Mouse (Mus musculus): Measurements from ENCODE around the gene Mink1. TPM values are rescaled to one million over a fixed set of nuclear protein-coding genes. Genes with fewer than 3 reads are reported as not detected.

The Mink1 gene
- polyA plus RNA-seq, 1 experiment from 2014 or later = 12.7 TPM

GRCm38 (mm10) chr11:70635601-70636000, 72.9 kb downstream of the Mink1 start:
- no peak overlapping the region for H3K9ac ChIP-seq (ENCODE audit: low read length)
- H3K27me3 ChIP-seq (ENCODE audit: control insufficient read depth, insufficient read depth, low read length) = no peaks in the 10 kb centered on the region
- no peak overlapping the region for H3K4me2 ChIP-seq (ENCODE audit: low read length)
- no peaks in the 10 kb centered on the region for H3K9me3 ChIP-seq (ENCODE audit: control insufficient read depth, low read length)
- no peaks in the 10 kb centered on the region for H3K36me3 ChIP-seq (ENCODE audit: control insufficient read depth, insufficient read depth, low read length)
- H3K27ac ChIP-seq (replicated peaks in 1 of 2; ENCODE audit: control insufficient read depth in 1 of 2, insufficient read depth in 1 of 2, low read depth in 2 of 2, low read length in 2 of 2) = no peak overlapping the region
- 78% methylated on average over 4 of the region's 4 CpGs for WGBS
- H3K4me1 ChIP-seq (ENCODE audit: control insufficient read depth in 2 of 2, insufficient read depth in 2 of 2, low read length in 2 of 2) = peaks cover 10 to 11% of the 10 kb centered on the region in 2 experiments
- no peak overlapping the region for H3K4me3 ChIP-seq (ENCODE audit: control insufficient read depth in 1 of 2, insufficient read depth in 1 of 2, low read depth in 1 of 2, low read length in 2 of 2)
- no peak for ATAC-seq (ENCODE audit: insufficient number of reproducible peaks, insufficient read depth, low FRiP score, low read depth)

GRCm38 (mm10) chr11:70637764-70638163, 75.1 kb downstream of the Mink1 start:
- Histone ChIP-seq H3K9ac (ENCODE audit: low read length) (no peak overlapping the region), H3K4me1 (ENCODE audit: control insufficient read depth in 2 of 2, insufficient read depth in 2 of 2, low read length in 2 of 2) (peaks cover 10 to 11% of the 10 kb centered on the region in 2 experiments), H3K9me3 (ENCODE audit: control insufficient read depth, low read length) (no peaks in the 10 kb centered on the region), H3K4me2 (ENCODE audit: low read length) (no peak overlapping the region), H3K27ac (replicated peaks in 1 of 2; ENCODE audit: control insufficient read depth in 1 of 2, insufficient read depth in 1 of 2, low read depth in 2 of 2, low read length in 2 of 2) (peak overlapping the region in 1 of 2 experiments; percentile 68; a peak in 1 of 4 replicates), H3K36me3 (ENCODE audit: control insufficient read depth, insufficient read depth, low read length) (peaks cover 4% of the 10 kb centered on the region), H3K4me3 (ENCODE audit: control insufficient read depth in 1 of 2, insufficient read depth in 1 of 2, low read depth in 1 of 2, low read length in 2 of 2) (no peak overlapping the region), H3K27me3 (ENCODE audit: control insufficient read depth, insufficient read depth, low read length) (no peaks in the 10 kb centered on the region)
- no peak for ATAC-seq (ENCODE audit: insufficient number of reproducible peaks, insufficient read depth, low FRiP score, low read depth)
- 94% methylated on average over 1 of the region's 1 CpGs for WGBS

- Histone ChIP-seq H3K27ac (replicated peaks in 1 of 2; ENCODE audit: control insufficient read depth in 1 of 2, insufficient read depth in 1 of 2, low read depth in 2 of 2, low read length in 2 of 2) (peak overlapping the region; percentile 57 to 68), H3K9me3 (ENCODE audit: control insufficient read depth, low read length) (no peaks in the 10 kb centered on the region), H3K36me3 (ENCODE audit: control insufficient read depth, insufficient read depth, low read length) (peaks cover 9% of the 10 kb centered on the region), H3K4me3 (ENCODE audit: control insufficient read depth in 1 of 2, insufficient read depth in 1 of 2, low read depth in 1 of 2, low read length in 2 of 2) (no peak overlapping the region), H3K4me1 (ENCODE audit: control insufficient read depth in 2 of 2, insufficient read depth in 2 of 2, low read length in 2 of 2) (peaks cover 10 to 11% of the 10 kb centered on the region in 2 experiments), H3K27me3 (ENCODE audit: control insufficient read depth, insufficient read depth, low read length) (no peaks in the 10 kb centered on the region), H3K9ac (ENCODE audit: low read length) (no peak overlapping the region; the same call in 1 of the 2 replicates), H3K4me2 (ENCODE audit: low read length) (no peak overlapping the region)
- WGBS = 56% methylated on average over 1 of the region's 1 CpGs
- ATAC-seq (ENCODE audit: insufficient number of reproducible peaks, insufficient read depth, low FRiP score, low read depth) = no peak
These were observed 75.6 kb downstream of the Mink1 start for GRCm38 (mm10) chr11:70638293-70638692.

- Histone ChIP-seq H3K27me3 (ENCODE audit: control insufficient read depth, insufficient read depth, low read length) (no peaks in the 10 kb centered on the region), H3K36me3 (ENCODE audit: control insufficient read depth, insufficient read depth, low read length) (peaks cover 14% of the 10 kb centered on the region), H3K9me3 (ENCODE audit: control insufficient read depth, low read length) (no peaks in the 10 kb centered on the region), H3K4me1 (ENCODE audit: control insufficient read depth in 2 of 2, insufficient read depth in 2 of 2, low read length in 2 of 2) (peaks cover 10 to 11% of the 10 kb centered on the region in 2 experiments), H3K9ac (ENCODE audit: low read length) (no peak within 1 kb of the TSS; the same call in 1 of the 2 replicates), H3K4me3 (ENCODE audit: control insufficient read depth in 1 of 2, insufficient read depth in 1 of 2, low read depth in 1 of 2, low read length in 2 of 2) (no peak within 1 kb of the TSS), H3K4me2 (ENCODE audit: low read length) (no peak within 1 kb of the TSS), H3K27ac (replicated peaks in 1 of 2; ENCODE audit: control insufficient read depth in 1 of 2, insufficient read depth in 1 of 2, low read depth in 2 of 2, low read length in 2 of 2) (peak within 1 kb of the TSS; percentile 68 to 77)
- 0% methylated on average over 5 of the region's 5 CpGs for WGBS
- no peak for ATAC-seq (ENCODE audit: insufficient number of reproducible peaks, insufficient read depth, low FRiP score, low read depth)
These were observed 76.1 kb downstream of the Mink1 start, which contains the start of gene Gp1ba for GRCm38 (mm10) chr11:70638714-70639278. TSS of gene Gp1ba (plus strand) at chr11:70639122.

GRCm38 (mm10) chr11:70639976-70640375, 77.3 kb downstream of the Mink1 start:
- Histone ChIP-seq H3K9ac (ENCODE audit: low read length) (no peak overlapping the region), H3K4me2 (ENCODE audit: low read length) (no peak overlapping the region), H3K9me3 (ENCODE audit: control insufficient read depth, low read length) (no peaks in the 10 kb centered on the region), H3K27me3 (ENCODE audit: control insufficient read depth, insufficient read depth, low read length) (no peaks in the 10 kb centered on the region), H3K4me1 (ENCODE audit: control insufficient read depth in 2 of 2, insufficient read depth in 2 of 2, low read length in 2 of 2) (peaks cover 10 to 11% of the 10 kb centered on the region in 2 experiments), H3K27ac (replicated peaks in 1 of 2; ENCODE audit: control insufficient read depth in 1 of 2, insufficient read depth in 1 of 2, low read depth in 2 of 2, low read length in 2 of 2) (no peak overlapping the region), H3K36me3 (ENCODE audit: control insufficient read depth, insufficient read depth, low read length) (peaks cover 26% of the 10 kb centered on the region), H3K4me3 (ENCODE audit: control insufficient read depth in 1 of 2, insufficient read depth in 1 of 2, low read depth in 1 of 2, low read length in 2 of 2) (no peak overlapping the region)
- no peak for ATAC-seq (ENCODE audit: insufficient number of reproducible peaks, insufficient read depth, low FRiP score, low read depth)
- WGBS = 79% methylated on average over 8 of the region's 8 CpGs

GRCm38 (mm10) chr11:70641241-70641640, 78.6 kb downstream of the Mink1 start:
- no peak for ATAC-seq (ENCODE audit: insufficient number of reproducible peaks, insufficient read depth, low FRiP score, low read depth)
- 78% methylated on average over 7 of the region's 7 CpGs for WGBS
- Histone ChIP-seq H3K27ac (replicated peaks in 1 of 2; ENCODE audit: control insufficient read depth in 1 of 2, insufficient read depth in 1 of 2, low read depth in 2 of 2, low read length in 2 of 2) (no peak overlapping the region), H3K4me2 (ENCODE audit: low read length) (no peak overlapping the region), H3K4me3 (ENCODE audit: control insufficient read depth in 1 of 2, insufficient read depth in 1 of 2, low read depth in 1 of 2, low read length in 2 of 2) (no peak overlapping the region), H3K27me3 (ENCODE audit: control insufficient read depth, insufficient read depth, low read length) (no peaks in the 10 kb centered on the region), H3K36me3 (ENCODE audit: control insufficient read depth, insufficient read depth, low read length) (peaks cover 35% of the 10 kb centered on the region), H3K9me3 (ENCODE audit: control insufficient read depth, low read length) (no peaks in the 10 kb centered on the region), H3K9ac (ENCODE audit: low read length) (no peak overlapping the region), H3K4me1 (ENCODE audit: control insufficient read depth in 2 of 2, insufficient read depth in 2 of 2, low read length in 2 of 2) (peaks cover 22% of the 10 kb centered on the region in 2 experiments)

GRCm38 (mm10) chr11:70643051-70643450, 80.4 kb downstream of the Mink1 start:
- Histone ChIP-seq H3K4me1 (ENCODE audit: control insufficient read depth in 2 of 2, insufficient read depth in 2 of 2, low read length in 2 of 2) (peaks cover 22 to 25% of the 10 kb centered on the region in 2 experiments), H3K9ac (ENCODE audit: low read length) (no peak overlapping the region), H3K9me3 (ENCODE audit: control insufficient read depth, low read length) (no peaks in the 10 kb centered on the region), H3K27me3 (ENCODE audit: control insufficient read depth, insufficient read depth, low read length) (no peaks in the 10 kb centered on the region), H3K36me3 (ENCODE audit: control insufficient read depth, insufficient read depth, low read length) (peaks cover 35% of the 10 kb centered on the region), H3K4me2 (ENCODE audit: low read length) (no peak overlapping the region), H3K4me3 (ENCODE audit: control insufficient read depth in 1 of 2, insufficient read depth in 1 of 2, low read depth in 1 of 2, low read length in 2 of 2) (no peak overlapping the region), H3K27ac (replicated peaks in 1 of 2; ENCODE audit: control insufficient read depth in 1 of 2, insufficient read depth in 1 of 2, low read depth in 2 of 2, low read length in 2 of 2) (no peak overlapping the region)
- ATAC-seq (ENCODE audit: insufficient number of reproducible peaks, insufficient read depth, low FRiP score, low read depth) = no peak
- WGBS = 91% methylated on average over 6 of the region's 6 CpGs

Measured in heart, embryonic 14.5 days (tissue).